Mouse (Mus musculus): ENCODE results near the gene Abhd2.

Gene Abhd2

GRCm38 (mm10) chr7:79272789-79273718 lies at the start of gene Abhd2:
Abhd2 (plus strand) TSS chr7:79273199.
- ATAC-seq (ENCODE audit: insufficient number of reproducible peaks, low FRiP score, low TSS enrichment): peak; percentile 99

GRCm38 (mm10) chr7:79225477-79225876 lies 47.5 kb upstream of the Abhd2 start:
- ATAC-seq (ENCODE audit: insufficient number of reproducible peaks, low FRiP score, low TSS enrichment): no peak

GRCm38 (mm10) chr7:79226172-79226571 lies 46.8 kb upstream of the Abhd2 start:
- ATAC-seq (ENCODE audit: insufficient number of reproducible peaks, low FRiP score, low TSS enrichment): no peak

GRCm38 (mm10) chr7:79226834-79227486 lies 46.0 kb upstream of the Abhd2 start:
- no peak for ATAC-seq (ENCODE audit: insufficient number of reproducible peaks, low FRiP score, low TSS enrichment)

- peak; percentile 66; the same call in 1 of the 2 replicates for ATAC-seq (ENCODE audit: insufficient number of reproducible peaks, low FRiP score, low TSS enrichment)
These were observed 44.5 kb upstream of the Abhd2 start for GRCm38 (mm10) chr7:79228471-79228870.

GRCm38 (mm10) chr7:79231577-79231976 lies 41.4 kb upstream of the Abhd2 start:
- no peak for ATAC-seq (ENCODE audit: insufficient number of reproducible peaks, low FRiP score, low TSS enrichment)

- no peak for ATAC-seq (ENCODE audit: insufficient number of reproducible peaks, low FRiP score, low TSS enrichment)
These were observed 41.0 kb upstream of the Abhd2 start for GRCm38 (mm10) chr7:79232048-79232447.

- no peak for ATAC-seq (ENCODE audit: insufficient number of reproducible peaks, low FRiP score, low TSS enrichment)
These were observed 34.3 kb upstream of the Abhd2 start for GRCm38 (mm10) chr7:79238741-79239140.

GRCm38 (mm10) chr7:79241931-79242625 lies 30.9 kb upstream of the Abhd2 start:
- ATAC-seq (ENCODE audit: insufficient number of reproducible peaks, low FRiP score, low TSS enrichment): peak; percentile 71

- no peak for ATAC-seq (ENCODE audit: insufficient number of reproducible peaks, low FRiP score, low TSS enrichment)
These were observed 29.8 kb upstream of the Abhd2 start for GRCm38 (mm10) chr7:79243236-79243635.

- 0 out of 2 replicates have a peak, but pooled peaks have one; percentile 18 for ATAC-seq (ENCODE audit: insufficient number of reproducible peaks, low FRiP score, low TSS enrichment)
These were observed 26.8 kb upstream of the Abhd2 start for GRCm38 (mm10) chr7:79246039-79246670.

GRCm38 (mm10) chr7:79247408-79247807 lies 25.6 kb upstream of the Abhd2 start:
- ATAC-seq (ENCODE audit: insufficient number of reproducible peaks, low FRiP score, low TSS enrichment): no peak

GRCm38 (mm10) chr7:79247881-79248389 lies 25.1 kb upstream of the Abhd2 start:
- ATAC-seq (ENCODE audit: insufficient number of reproducible peaks, low FRiP score, low TSS enrichment): no peak

GRCm38 (mm10) chr7:79249581-79249980 lies 23.4 kb upstream of the Abhd2 start:
- no peak for ATAC-seq (ENCODE audit: insufficient number of reproducible peaks, low FRiP score, low TSS enrichment)

GRCm38 (mm10) chr7:79254248-79254888 lies 18.6 kb upstream of the Abhd2 start:
- ATAC-seq (ENCODE audit: insufficient number of reproducible peaks, low FRiP score, low TSS enrichment): 0 out of 2 replicates have a peak, but pooled peaks have one; percentile 40

GRCm38 (mm10) chr7:79255350-79255749 lies 17.6 kb upstream of the Abhd2 start:
- ATAC-seq (ENCODE audit: insufficient number of reproducible peaks, low FRiP score, low TSS enrichment): no peak

- ATAC-seq (ENCODE audit: insufficient number of reproducible peaks, low FRiP score, low TSS enrichment): no peak
These were observed 17.2 kb upstream of the Abhd2 start for GRCm38 (mm10) chr7:79255752-79256151.

GRCm38 (mm10) chr7:79256716-79257115 lies 16.3 kb upstream of the Abhd2 start:
- ATAC-seq (ENCODE audit: insufficient number of reproducible peaks, low FRiP score, low TSS enrichment): no peak

GRCm38 (mm10) chr7:79258981-79259542 lies 13.9 kb upstream of the Abhd2 start:
- no peak for ATAC-seq (ENCODE audit: insufficient number of reproducible peaks, low FRiP score, low TSS enrichment)

All from cerebellum, adult (tissue).